Mouse (Mus musculus) forebrain, postnatal 0 days (tissue): ENCODE measurements around the gene Slc1a1. TPM values are rescaled to one million over a fixed set of nuclear protein-coding genes. Genes with fewer than 3 reads are reported as not detected.

ENCODE experiments used
- ATAC-seq: fragments of 200-750 bp; cut with Nextera tagmentation; 2 replicates; pipeline ENCODE4 v1.8.0; 2017; ENCODE audit warnings: mild to moderate bottlenecking, moderate library complexity
- DNase-seq: peaks from one replicate; pipeline ENCODE4 v3.0.0-alpha.2; 2015
- H3K27ac ChIP-seq: fragments of 300-500 bp; sonication (generic); 2 replicates; pipeline ENCODE4 v1.5.1; 2014; ENCODE audit warnings: low read depth, mild to moderate bottlenecking, antibody characterized with exemption, low read length, moderate library complexity, mixed read lengths
- H3K27me3 ChIP-seq: fragments of 300-500 bp; sonication (generic); 2 replicates; pipeline ENCODE4 v1.6.1; 2014; ENCODE audit warnings: mild to moderate bottlenecking, low read length, mixed read lengths; ENCODE audit not compliant: insufficient read depth
- H3K36me3 ChIP-seq: fragments of 300-500 bp; sonication (generic); 2 replicates; pipeline ENCODE4 v1.6.1; 2014; ENCODE audit warnings: mild to moderate bottlenecking, moderate library complexity; ENCODE audit not compliant: insufficient read depth
- H3K4me1 ChIP-seq: fragments of 300-500 bp; sonication (generic); 2 replicates; pipeline ENCODE4 v1.6.1; 2014; ENCODE audit warnings: antibody characterized with exemption; ENCODE audit not compliant: insufficient read depth
- H3K4me2 ChIP-seq: fragments of 300-500 bp; sonication (generic); 2 replicates; pipeline ENCODE4 v1.6.1; 2014; ENCODE audit warnings: low read depth, mild to moderate bottlenecking, moderate library complexity
- H3K4me3 ChIP-seq: fragments of 300-500 bp; sonication (generic); 2 replicates; pipeline ENCODE4 v1.5.1; 2014; ENCODE audit warnings: low read depth, low read length, mixed read lengths
- H3K9ac ChIP-seq: fragments of 300-500 bp; sonication (generic); 2 replicates; pipeline ENCODE4 v1.6.1; 2014; ENCODE audit warnings: mild to moderate bottlenecking
- H3K9me3 ChIP-seq: fragments of 300-500 bp; sonication (generic); 2 replicates; pipeline ENCODE4 v1.6.1; 2016; ENCODE audit warnings: low read length
- CTCF ChIP-seq: sonication (generic); IDR thresholded peaks from 2 replicates; pipeline ENCODE4 v1.5.1; 2016; ENCODE audit warnings: antibody characterized with exemption, control low read depth, low read depth
- WGBS: fragments of 180-500 bp; shearing (Covaris S2); extraction: QIAGEN DNeasy Blood & Tissue Kit; methylation state at CpG from one replicate; pipeline ENCODE4 v1.1.7; 2014; 5-methylcytosine and 5-hydroxymethylcytosine counted together
- polyA plus RNA-seq: library from polyadenylated mRNA; unstranded; fragments of >200 nt; fragmentation: Nextera tagmentation; extraction: Ambion mirVana; gene quantifications from 2 replicates; pipeline ENCODE4 v1.2.1, GENCODE M21; 2015
- total RNA-seq: library from RNA; depleted of rRNA; stranded (reverse); fragments of >200 nt; gene quantifications from 2 replicates; pipeline ENCODE4 v1.2.3, GENCODE M21; 2014; rRNA removed

Gene Slc1a1
- total and polyA plus RNA-seq, 2 experiments from 2014 or later, result 49.2 to 78.0 TPM

GRCm38 (mm10) chr19:28963113-28963512 lies 128.3 kb downstream of the Slc1a1 start:
- H3K27ac ChIP-seq, result peak overlapping the region; percentile 87; the same call in 1 of the 2 replicates

GRCm38 (mm10) chr19:28963513-28963841 lies 128.6 kb downstream of the Slc1a1 start:
- no peak for TF ChIP-seq CTCF
- H3K9me3 ChIP-seq, result no peaks in the 10 kb centered on the region
- H3K27me3 ChIP-seq, result no peaks in the 10 kb centered on the region
- peak overlapping the region; percentile 89 for H3K4me2 ChIP-seq
- peak overlapping the region; percentile 88 for H3K9ac ChIP-seq
- peak overlapping the region; percentile 87 for H3K27ac ChIP-seq
- H3K36me3 ChIP-seq, result no peaks in the 10 kb centered on the region
- peak overlapping the region; percentile 81 for H3K4me3 ChIP-seq
- peaks cover 6% of the 10 kb centered on the region for H3K4me1 ChIP-seq
- ATAC-seq, result no peak
- no peak for DNase-seq
- 0% methylated on average over 4 of the region's 4 CpGs for WGBS

More at GRCm38 (mm10) chr19:28963113-28963512, 128.3 kb downstream of the Slc1a1 start:
- WGBS, result 17% methylated on average over 3 of the region's 3 CpGs
- Histone ChIP-seq H3K9me3 (no peaks in the 10 kb centered on the region), H3K36me3 (no peaks in the 10 kb centered on the region), H3K9ac (no peak overlapping the region), H3K4me2 (peak overlapping the region; percentile 89), H3K4me1 (peaks cover 6% of the 10 kb centered on the region), H3K4me3 (0 out of 2 replicates have a peak overlapping the region, but pooled peaks have one; percentile 81), H3K27me3 (no peaks in the 10 kb centered on the region)
- ATAC-seq (peak; percentile 12; the same call in 1 of the 2 replicates), DNase-seq (peak; percentile 43)
- no peak; the same call in 1 of the 2 replicates for TF ChIP-seq CTCF

Other genes with a start within 250 kb of the Slc1a1 start
- 8.5 and 9.6 TPM in 2 replicates for gene Glis3, start 155.0 kb upstream of the Slc1a1 start, total RNA-seq
- 0.86 and 0.96 TPM in 2 replicates for gene Glis3, start 155.0 kb upstream of the Slc1a1 start, polyA plus RNA-seq
- 17.6 and 22.6 TPM in 2 replicates for gene Plpp6, start 128.9 kb downstream of the Slc1a1 start, total RNA-seq
- gene Plpp6, start 128.9 kb downstream of the Slc1a1 start, polyA plus RNA-seq, result 13.2 and 17.8 TPM in 2 replicates
- gene 4430402I18Rik, start 132.8 kb downstream of the Slc1a1 start, total RNA-seq, result 1.9 and 2.1 TPM in 2 replicates
- gene 4430402I18Rik, start 132.8 kb downstream of the Slc1a1 start, polyA plus RNA-seq, result 4.1 and 4.7 TPM in 2 replicates
- gene Cdc37l1, start 155.3 kb downstream of the Slc1a1 start, total RNA-seq, result 57.8 and 78.9 TPM in 2 replicates
- 23.8 and 30.7 TPM in 2 replicates for gene Cdc37l1, start 155.3 kb downstream of the Slc1a1 start, polyA plus RNA-seq
- gene Ak3, start 212.9 kb downstream of the Slc1a1 start, total RNA-seq, result 62.5 and 76.5 TPM in 2 replicates
- gene Ak3, start 212.9 kb downstream of the Slc1a1 start, polyA plus RNA-seq, result 58.0 and 68.2 TPM in 2 replicates